Mouse (Mus musculus) kidney, embryonic 16.5 days (tissue): ENCODE data around the gene Csrp1. TPM values are rescaled to one million over a fixed set of nuclear protein-coding genes. Genes with fewer than 3 reads are reported as not detected.

Experiments
- ATAC-seq: fragments of 200-750 bp; cut with Nextera tagmentation; 2 replicates; pipeline ENCODE4 v1.8.0; 2017; ENCODE audit warnings: moderate TSS enrichment; ENCODE audit not compliant: low FRiP score, low TSS enrichment
- H3K27ac ChIP-seq: fragments of 300-500 bp; sonication (generic); 2 replicates; pipeline ENCODE4 v1.5.1; 2014; ENCODE audit warnings: low read length
- H3K27me3 ChIP-seq: fragments of 300-500 bp; sonication (generic); 2 replicates; pipeline ENCODE4 v1.6.1; 2014; ENCODE audit warnings: low read length, control low read depth, mixed read lengths; ENCODE audit not compliant: insufficient read depth
- H3K36me3 ChIP-seq: fragments of 300-500 bp; sonication (generic); 2 replicates; pipeline ENCODE4 v1.6.1; 2014; ENCODE audit warnings: low read length, control low read depth, mixed read lengths; ENCODE audit not compliant: insufficient read depth
- H3K4me1 ChIP-seq: fragments of 300-500 bp; sonication (generic); 2 replicates; pipeline ENCODE4 v1.6.1; 2014; ENCODE audit warnings: low read length, control low read depth, mixed read lengths; ENCODE audit not compliant: insufficient read depth
- H3K4me2 ChIP-seq: fragments of 300-500 bp; sonication (generic); replicated peaks from 2 replicates; pipeline ENCODE4 v1.6.1; 2014; ENCODE audit warnings: low read depth, low read length
- H3K4me3 ChIP-seq: fragments of 300-500 bp; sonication (generic); 2 replicates; pipeline ENCODE4 v1.5.1; 2014; ENCODE audit warnings: mild to moderate bottlenecking, low read length
- H3K9ac ChIP-seq: fragments of 300-500 bp; sonication (generic); replicated peaks from 2 replicates; pipeline ENCODE4 v1.6.1; 2014; ENCODE audit warnings: low read length
- H3K9me3 ChIP-seq: fragments of 300-500 bp; sonication (generic); 2 replicates; pipeline ENCODE4 v1.6.1; 2016; ENCODE audit warnings: low read length, control low read depth
- WGBS: fragments of 180-500 bp; shearing (Covaris S2); extraction: QIAGEN DNeasy Blood & Tissue Kit; methylation state at CpG from one replicate; pipeline ENCODE4 v1.1.7; 2014; 5-methylcytosine and 5-hydroxymethylcytosine counted together
- polyA plus RNA-seq: library from polyadenylated mRNA; unstranded; fragments of >200 nt; fragmentation: Nextera tagmentation; extraction: Ambion mirVana; gene quantifications from 2 replicates; pipeline ENCODE4 v1.2.1, GENCODE M21; 2015

The Csrp1 gene
- polyA plus RNA-seq, 1 experiment from 2014 or later: 157 TPM

GRCm38 (mm10) chr1:135735460-135735859 lies 15.6 kb downstream of the Csrp1 start:
- Histone ChIP-seq H3K36me3 (0 out of 2 replicates have a peak, but pooled peaks cover 11% of the 10 kb centered on the region), H3K4me2 (no peak overlapping the region), H3K4me3 (no peak overlapping the region), H3K9me3 (no peaks in the 10 kb centered on the region), H3K27me3 (no peaks in the 10 kb centered on the region), H3K9ac (peak overlapping the region; percentile 47; the same call in 1 of the 2 replicates), H3K4me1 (peaks cover 65% of the 10 kb centered on the region), H3K27ac (peak overlapping the region; percentile 76)
- no peak for ATAC-seq
- 40% methylated on average over 6 of the region's 6 CpGs for WGBS

GRCm38 (mm10) chr1:135744987-135745386 lies 25.1 kb downstream of the Csrp1 start:
- Histone ChIP-seq H3K36me3 (peaks cover 31% of the 10 kb centered on the region), H3K4me3 (no peak overlapping the region), H3K9me3 (no peaks in the 10 kb centered on the region), H3K27ac (no peak overlapping the region; the same call in 1 of the 2 replicates), H3K9ac (no peak overlapping the region), H3K27me3 (no peaks in the 10 kb centered on the region), H3K4me2 (no peak overlapping the region), H3K4me1 (peaks cover 37% of the 10 kb centered on the region)
- ATAC-seq: no peak
- WGBS: 72% methylated on average over 7 of the region's 7 CpGs

GRCm38 (mm10) chr1:135746248-135746647 lies 26.4 kb downstream of the Csrp1 start:
- no peak overlapping the region for H3K27ac ChIP-seq
- no peak overlapping the region for H3K4me2 ChIP-seq
- 58% methylated on average over 4 of the region's 4 CpGs for WGBS
- peaks cover 42% of the 10 kb centered on the region for H3K36me3 ChIP-seq
- ATAC-seq: no peak
- no peaks in the 10 kb centered on the region for H3K9me3 ChIP-seq
- H3K4me1 ChIP-seq: peaks cover 26% of the 10 kb centered on the region
- H3K27me3 ChIP-seq: no peaks in the 10 kb centered on the region
- H3K9ac ChIP-seq: no peak overlapping the region
- H3K4me3 ChIP-seq: no peak overlapping the region

GRCm38 (mm10) chr1:135752737-135753348 lies 33.0 kb downstream of the Csrp1 start:
- H3K36me3 ChIP-seq: peaks cover 28% of the 10 kb centered on the region
- H3K9ac ChIP-seq: peak overlapping the region; percentile 39
- no peak overlapping the region for H3K4me2 ChIP-seq
- peak overlapping the region; percentile 36; the same call in 1 of the 2 replicates for H3K27ac ChIP-seq
- peak; percentile 98 for ATAC-seq
- H3K4me3 ChIP-seq: no peak overlapping the region
- H3K9me3 ChIP-seq: no peaks in the 10 kb centered on the region
- WGBS: 10% methylated on average over 10 of the region's 10 CpGs
- H3K4me1 ChIP-seq: peaks cover 7% of the 10 kb centered on the region; the same call in 1 of the 2 replicates
- H3K27me3 ChIP-seq: no peaks in the 10 kb centered on the region

- no peak overlapping the region for H3K4me2 ChIP-seq
- H3K4me1 ChIP-seq: peaks cover 8% of the 10 kb centered on the region; the same call in 1 of the 2 replicates
- no peaks in the 10 kb centered on the region for H3K9me3 ChIP-seq
- no peak overlapping the region for H3K9ac ChIP-seq
- no peaks in the 10 kb centered on the region for H3K27me3 ChIP-seq
- no peak overlapping the region for H3K4me3 ChIP-seq
- peaks cover 8% of the 10 kb centered on the region for H3K36me3 ChIP-seq
- H3K27ac ChIP-seq: no peak overlapping the region
- ATAC-seq: no peak
- WGBS: 52% methylated on average over 9 of the region's 9 CpGs
These were observed 35.4 kb downstream of the Csrp1 start for GRCm38 (mm10) chr1:135755287-135755686.

- no peaks in the 10 kb centered on the region for H3K9me3 ChIP-seq
- WGBS: 81% methylated on average over 3 of the region's 3 CpGs
- H3K4me3 ChIP-seq: no peak overlapping the region
- H3K27ac ChIP-seq: no peak overlapping the region
- no peaks in the 10 kb centered on the region for H3K27me3 ChIP-seq
- H3K9ac ChIP-seq: no peak overlapping the region
- H3K4me1 ChIP-seq: peaks cover 13% of the 10 kb centered on the region; the same call in 1 of the 2 replicates
- no peak for ATAC-seq
- H3K4me2 ChIP-seq: no peak overlapping the region
- peaks cover 2% of the 10 kb centered on the region for H3K36me3 ChIP-seq
These were observed 36.1 kb downstream of the Csrp1 start for GRCm38 (mm10) chr1:135755913-135756312.

- Histone ChIP-seq H3K4me3 (no peak overlapping the region), H3K9ac (no peak overlapping the region), H3K27ac (no peak overlapping the region), H3K27me3 (no peaks in the 10 kb centered on the region), H3K9me3 (no peaks in the 10 kb centered on the region), H3K4me2 (no peak overlapping the region), H3K4me1 (peaks cover 13% of the 10 kb centered on the region; the same call in 1 of the 2 replicates), H3K36me3 (no peaks in the 10 kb centered on the region)
- ATAC-seq: no peak
- WGBS: 68% methylated on average over 8 of the region's 8 CpGs
These were observed 37.4 kb downstream of the Csrp1 start for GRCm38 (mm10) chr1:135757287-135757686.

- peak overlapping the region; percentile 48; the same call in 1 of the 2 replicates for H3K27ac ChIP-seq
- no peak overlapping the region for H3K9ac ChIP-seq
- H3K4me2 ChIP-seq: no peak overlapping the region
- H3K36me3 ChIP-seq: no peaks in the 10 kb centered on the region
- WGBS: 38% methylated on average over 4 of the region's 4 CpGs
- H3K4me1 ChIP-seq: peaks cover 24% of the 10 kb centered on the region
- no peaks in the 10 kb centered on the region for H3K9me3 ChIP-seq
- H3K27me3 ChIP-seq: no peaks in the 10 kb centered on the region
- ATAC-seq: no peak
- H3K4me3 ChIP-seq: no peak overlapping the region
These were observed 39.8 kb downstream of the Csrp1 start for GRCm38 (mm10) chr1:135759685-135760084.

- H3K27ac ChIP-seq: peak overlapping the region; percentile 5; the same call in 1 of the 2 replicates
- no peak overlapping the region for H3K9ac ChIP-seq
- no peaks in the 10 kb centered on the region for H3K9me3 ChIP-seq
- no peaks in the 10 kb centered on the region for H3K36me3 ChIP-seq
- no peak for ATAC-seq
- 56% methylated on average over 8 of the region's 8 CpGs for WGBS
- no peak overlapping the region for H3K4me2 ChIP-seq
- peaks cover 25% of the 10 kb centered on the region for H3K4me1 ChIP-seq
- H3K27me3 ChIP-seq: no peaks in the 10 kb centered on the region
- H3K4me3 ChIP-seq: no peak overlapping the region
These were observed 40.4 kb downstream of the Csrp1 start for GRCm38 (mm10) chr1:135760216-135760615.

GRCm38 (mm10) chr1:135761728-135762127 lies 41.9 kb downstream of the Csrp1 start:
- Histone ChIP-seq H3K36me3 (no peaks in the 10 kb centered on the region), H3K4me1 (peaks cover 32% of the 10 kb centered on the region), H3K4me2 (no peak overlapping the region), H3K27me3 (no peaks in the 10 kb centered on the region), H3K4me3 (no peak overlapping the region), H3K27ac (no peak overlapping the region), H3K9me3 (no peaks in the 10 kb centered on the region), H3K9ac (no peak overlapping the region)
- no peak for ATAC-seq
- 90% methylated on average over 5 of the region's 5 CpGs for WGBS
